Mouse (Mus musculus): ENCODE data around the gene Trim43c. TPM values are rescaled to one million over a fixed set of nuclear protein-coding genes. Genes with fewer than 3 reads are reported as not detected.

Trim43c gene
- not detected in 2 replicates for polyA plus RNA-seq (2015; fragmentation: Nextera tagmentation; extraction: Ambion mirVana)

DNA sequence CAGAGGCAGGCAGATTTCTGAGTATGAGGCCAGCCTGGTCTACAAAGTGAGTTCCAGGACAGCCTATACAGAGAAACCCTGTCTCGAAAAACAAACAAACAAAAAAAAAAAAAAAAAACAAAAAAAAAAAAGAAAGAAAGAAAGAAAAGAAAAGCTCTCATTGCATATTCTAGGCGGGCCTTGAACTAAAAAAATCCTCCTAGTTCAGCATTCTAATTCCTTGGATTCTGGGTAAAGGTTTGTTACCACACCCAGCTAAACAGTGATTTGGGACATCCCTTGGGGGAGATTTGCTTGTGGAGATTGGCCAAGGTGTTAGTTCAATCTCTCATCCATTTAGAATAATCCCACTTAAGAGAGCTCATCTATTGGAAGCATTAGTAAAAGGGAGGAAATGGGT is at the start of gene Trim43c:
Gene Trim43c, plus strand, starts transcription at position 301 of the 400 bp plus-strand sequence.

Other genes starting within 250 kb of the Trim43c start
- 81.3 and 82.3 TPM in 2 replicates for gene Mthfsl, start 118.9 kb upstream of the Trim43c start, polyA plus RNA-seq (2015; fragmentation: Nextera tagmentation; extraction: Ambion mirVana)
- gene Bcl2a1d, start 107.2 kb upstream of the Trim43c start, polyA plus RNA-seq (2015; fragmentation: Nextera tagmentation; extraction: Ambion mirVana), result 1.2 and 2.3 TPM in 2 replicates
- gene Bcl2a1a, start 117.7 kb downstream of the Trim43c start, polyA plus RNA-seq (2015; fragmentation: Nextera tagmentation; extraction: Ambion mirVana), result 1.3 and 2.1 TPM in 2 replicates

Measured in adrenal gland, postnatal 0 days (tissue).